Mouse (Mus musculus) brain, embryonic 18.5 days (tissue): ENCODE measurements at regions not wholly inside any gene's neighbourhood (a gene's known extent, or its start where the extent isn't known, plus 50 kb on each side); places are given as distances from the start of the nearest gene placed in this dataset.

ENCODE experiments used
- DNase-seq: peaks from one replicate; pipeline ENCODE4 v3.0.0-alpha.2; 2012; ENCODE audit warnings: low read depth, low spot score

DNA sequence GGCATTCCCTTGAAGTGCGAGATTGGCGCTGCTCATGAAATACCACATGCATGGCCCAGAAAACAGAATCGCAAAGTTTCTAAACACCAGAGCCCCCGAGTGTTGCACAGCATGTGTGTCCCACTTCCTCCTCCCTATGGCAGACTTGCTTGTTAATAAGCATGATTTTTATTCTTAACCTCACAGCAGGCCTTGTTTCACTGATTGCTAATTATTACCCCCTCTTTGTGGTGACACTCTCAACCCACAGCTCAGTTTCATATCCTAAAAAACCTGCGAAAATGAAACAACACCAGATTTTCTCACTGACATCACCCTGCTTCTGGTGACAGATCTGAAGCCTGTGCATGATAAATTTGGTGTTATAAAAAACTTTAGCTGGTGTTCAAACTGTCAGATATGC lies 1319.3 kb upstream of the Gm7489 start:
- DNase-seq, result peak; percentile 47

GRCm38 (mm10) chr15:52570256-52570655 lies 1314.5 kb upstream of the Gm7489 start:
- no peak for DNase-seq

- no peak for DNase-seq
These were observed 1307.1 kb upstream of the Gm7489 start for GRCm38 (mm10) chr15:52577614-52578013.

DNA sequence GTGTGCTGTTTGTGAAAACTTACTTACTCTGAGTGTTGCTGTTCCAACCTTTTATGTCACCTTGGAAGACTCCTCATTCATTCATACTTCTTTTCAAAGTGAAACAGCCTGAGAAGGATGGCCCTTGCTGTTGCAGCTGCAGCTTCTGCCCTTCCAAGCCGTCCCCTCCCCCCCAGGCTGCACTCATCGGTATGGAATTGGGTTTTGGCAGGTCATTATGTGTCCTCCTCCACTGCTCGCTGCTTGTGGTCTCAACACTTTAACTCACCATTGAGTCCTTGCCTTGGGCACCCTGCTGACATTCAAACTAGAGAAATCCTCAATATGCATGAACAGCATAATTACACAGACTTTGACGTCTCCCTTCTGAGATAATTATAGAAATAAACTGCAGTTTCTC lies 1295.3 kb upstream of the Gm7489 start:
- no peak for DNase-seq

- DNase-seq, result no peak
These were observed 1285.2 kb upstream of the Gm7489 start for GRCm38 (mm10) chr15:52599511-52599910.

GRCm38 (mm10) chr15:52599957-52600356 lies 1284.7 kb upstream of the Gm7489 start:
- DNase-seq, result no peak

DNA sequence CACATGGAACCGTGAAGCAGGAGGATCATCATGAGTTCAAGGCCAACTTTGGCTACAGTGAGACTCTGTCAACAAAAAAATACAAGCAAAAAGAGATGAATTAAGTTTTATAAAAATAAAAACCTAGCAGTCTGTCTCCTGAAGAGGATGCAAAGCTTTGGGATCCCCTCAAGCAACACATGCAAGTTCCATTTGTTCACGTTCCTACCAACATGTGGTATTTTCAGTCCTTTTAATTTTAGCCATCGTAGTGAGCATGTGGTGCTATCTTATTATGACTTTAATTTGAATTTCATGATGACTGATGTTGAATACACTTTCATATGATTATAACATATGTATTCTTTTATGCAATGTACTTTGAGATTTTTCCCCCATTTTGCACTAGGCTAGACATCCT lies 1244.9 kb upstream of the Gm7489 start:
- DNase-seq, result peak; percentile 49

- no peak for DNase-seq
These were observed 1238.7 kb upstream of the Gm7489 start for GRCm38 (mm10) chr15:52645961-52646360.

GRCm38 (mm10) chr15:52657916-52658315 lies 1226.8 kb upstream of the Gm7489 start:
- DNase-seq, result no peak
